8 mouse cellular contexts compared by ENCODE assay signal in genomic region chr17:87178596-87179590, GRCm38 (mm10).
DNase-seq lines count a peak whose midpoint lies in the region; ATAC-seq lines count a peak whose summit lies in the region.

No protein-coding gene starts in this region.

- no peak overlapping the region for H3K9ac ChIP-seq in forebrain, embryonic 15.5 days (replicated peaks)
- no peak overlapping the region for H3K9ac ChIP-seq in stomach, embryonic 15.5 days

- H3K4me3 ChIP-seq in forebrain, embryonic 15.5 days, result no peak overlapping the region
- no peak overlapping the region for H3K4me3 ChIP-seq in stomach, embryonic 15.5 days (replicated peaks)

- no peaks in the 10 kb centered on the region for H3K36me3 ChIP-seq in forebrain, embryonic 15.5 days
- H3K36me3 ChIP-seq in stomach, embryonic 15.5 days, result no peaks in the 10 kb centered on the region

- H3K27ac ChIP-seq in forebrain, embryonic 15.5 days (replicated peaks), result no peak overlapping the region; the same call in 1 of the 2 replicates
- H3K27ac ChIP-seq in stomach, embryonic 15.5 days, result peak overlapping the region; percentile 62

- peak; percentile 72 for ATAC-seq in forebrain, embryonic 15.5 days (replicated peaks)
- peak; percentile 37 for ATAC-seq in stomach, embryonic 15.5 days (ENCODE audit: insufficient read depth, low FRiP score, low read depth)
- ATAC-seq in megakaryocyte progenitor cell, adult 5-6 weeks (replicated peaks; ENCODE audit: poor library complexity), result no peak

- no peaks in the 10 kb centered on the region for H3K9me3 ChIP-seq in forebrain, embryonic 15.5 days
- H3K9me3 ChIP-seq in stomach, embryonic 15.5 days, result no peaks in the 10 kb centered on the region

- peaks cover 10% of the 10 kb centered on the region for H3K4me1 ChIP-seq in forebrain, embryonic 15.5 days
- peaks cover 20% of the 10 kb centered on the region for H3K4me1 ChIP-seq in stomach, embryonic 15.5 days

- 30% methylated on average over 16 of the region's 16 CpGs for WGBS in forebrain, embryonic 15.5 days
- 40% methylated on average over 16 of the region's 16 CpGs for WGBS in stomach, embryonic 15.5 days

- peak; percentile 32 for DNase-seq in gastrocnemius, adult 8-10 months (ENCODE audit: low spot score in 2 of 2)
- DNase-seq in gastrocnemius, postnatal 4 days (ENCODE audit: low spot score in 2 of 2), result no peak
- peak; percentile 56 for DNase-seq in R1 (ENCODE audit: low read depth, low spot score)
- peak; percentile 12 to 16 for DNase-seq in layer of hippocampus, postnatal 14 days (ENCODE audit: low spot score in 2 of 2)
- DNase-seq in Muller cell, postnatal 12 days (ENCODE audit: inconsistent ontology term), result no peak

- no peaks in the 10 kb centered on the region for H3K27me3 ChIP-seq in forebrain, embryonic 15.5 days
- H3K27me3 ChIP-seq in stomach, embryonic 15.5 days (replicated peaks), result no peaks in the 10 kb centered on the region

- no peak overlapping the region for H3K4me2 ChIP-seq in forebrain, embryonic 15.5 days (replicated peaks)
- no peak overlapping the region for H3K4me2 ChIP-seq in stomach, embryonic 15.5 days

Comparison
In these comparisons a context has a peak if more than half of its experiments do, and no peak if none do; other contexts are left out.
1. DNase-seq: peak in gastrocnemius, adult 8-10 months (2 of 2), R1 (single experiment) and layer of hippocampus, postnatal 14 days (2 of 2); none in gastrocnemius, postnatal 4 days (0 of 2) and Muller cell, postnatal 12 days (single experiment).